Mouse (Mus musculus) ES-E14 (cell line): Measurements from ENCODE around the gene Ptgfr. TPM values are rescaled to one million over a fixed set of nuclear protein-coding genes. Genes with fewer than 3 reads are reported as not detected.

Source experiments
- DNase-seq: peaks from one replicate; pipeline ENCODE4 v3.0.0-alpha.2; 2013; ENCODE audit warnings: low read depth, low spot score
- H3K27ac ChIP-seq: 2 replicates; pipeline ENCODE4 v1.5.1; 2012; ENCODE audit warnings: low read depth, mild to moderate bottlenecking, low read length, moderate library complexity, mixed read lengths; ENCODE audit not compliant: poor library complexity, insufficient read depth, severe bottlenecking
- H3K36me3 ChIP-seq: 2 replicates; pipeline ENCODE4 v1.6.1; 2012; ENCODE audit warnings: mild to moderate bottlenecking, low read length, moderate library complexity, mixed read lengths; ENCODE audit not compliant: control insufficient read depth, poor library complexity, insufficient read depth, severe bottlenecking
- H3K4me1 ChIP-seq, 2 experiments: fragments of 150-350 bp in 1 of 2; sonication (generic) in 1 of 2; 2 replicates each; pipeline ENCODE4 v1.6.1; 2012; ENCODE audit warnings: low read length in 2 of 2, mild to moderate bottlenecking in 1 of 2, mixed read lengths in 1 of 2; ENCODE audit not compliant: control insufficient read depth in 2 of 2, insufficient read depth in 2 of 2, poor library complexity in 1 of 2
- H3K4me3 ChIP-seq, 2 experiments: fragments of 150-350 bp in 1 of 2; sonication (generic) in 1 of 2; 2 replicates each; pipeline ENCODE4 v1.5.1; 2012; ENCODE audit warnings: low read length in 2 of 2, low read depth in 1 of 2, mild to moderate bottlenecking in 1 of 2, mixed read lengths in 1 of 2; ENCODE audit not compliant: insufficient read depth in 1 of 2, poor library complexity in 1 of 2, severe bottlenecking in 1 of 2
- H3K9ac ChIP-seq: 2 replicates; pipeline ENCODE4 v1.6.1; 2012; ENCODE audit warnings: low read depth, mild to moderate bottlenecking, low read length, mixed read lengths; ENCODE audit not compliant: poor library complexity, insufficient read depth, severe bottlenecking
- H3K9me3 ChIP-seq: fragments of 150-350 bp; sonication (generic); 2 replicates; pipeline ENCODE4 v1.6.1; 2012; ENCODE audit warnings: low read depth, mild to moderate bottlenecking, low read length; ENCODE audit not compliant: control insufficient read depth, insufficient read depth
- CHD2 ChIP-seq: IDR thresholded peaks from 2 replicates; pipeline ENCODE4 v1.6.1; 2014; ENCODE audit warnings: mild to moderate bottlenecking, low read depth, low read length, inconsistent platforms
- HCFC1 ChIP-seq: IDR thresholded peaks from 2 replicates; pipeline ENCODE4 v1.6.1; 2012; ENCODE audit warnings: low read length, inconsistent platforms, borderline replicate concordance; ENCODE audit not compliant: insufficient read depth
- MAFK ChIP-seq: IDR thresholded peaks from 2 replicates; pipeline ENCODE4 v1.6.1; 2014; ENCODE audit warnings: mild to moderate bottlenecking, low read depth, low read length, inconsistent platforms; ENCODE audit not compliant: insufficient read depth
- ZC3H11A ChIP-seq: IDR thresholded peaks from 2 replicates; pipeline ENCODE4 v1.6.1; 2012; ENCODE audit warnings: low read depth, mild to moderate bottlenecking, inconsistent platforms, low read length, borderline replicate concordance
- ZNF384 ChIP-seq: IDR thresholded peaks from 2 replicates; pipeline ENCODE4 v1.6.1; 2012; ENCODE audit warnings: low read depth, low read length, inconsistent platforms
- in situ Hi-C, 2 experiments: fragments of 600-800 bp; cut with MboI; formaldehyde crosslinking; loops; one replicate each; pipeline ENCODE4 v1.15.1; 2025; ENCODE audit warnings: low sequenced_read_pairs in 2 of 2, inconsistent platforms in 1 of 2; ENCODE audit not compliant: unreplicated experiment in 2 of 2
- total RNA-seq: library from RNA; depleted of rRNA; stranded (reverse); fragments of 300-350 nt; gene quantifications from 2 replicates; pipeline ENCODE4 v1.2.3, GENCODE M21; 2012

Gene Ptgfr
- total RNA-seq, 1 experiment = 0.04 TPM

DNA sequence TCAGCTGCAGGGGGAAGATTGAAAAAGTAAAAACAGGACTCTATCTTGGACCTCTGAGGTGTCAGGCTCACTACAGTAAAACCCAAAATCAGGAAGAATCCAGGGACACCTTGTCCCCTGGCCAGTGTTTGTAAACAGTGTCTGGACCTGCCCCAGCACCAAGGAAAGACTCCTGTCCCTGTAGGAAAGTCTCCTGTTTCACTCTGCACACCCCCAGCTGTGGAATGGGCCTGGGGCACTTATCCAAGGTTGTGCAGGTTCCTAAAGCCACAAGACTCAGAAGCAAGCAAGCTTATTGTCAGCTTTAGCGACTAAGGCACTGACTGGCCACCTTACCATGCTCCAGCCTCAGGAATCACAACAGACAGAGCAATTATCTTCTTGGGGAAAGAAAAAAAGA lies 13.2 kb upstream of the Ptgfr start:
- in situ Hi-C loops = no loop called here
- Histone ChIP-seq H3K4me3 (no peak overlapping the region), H3K36me3 (no peaks in the 10 kb centered on the region), H3K9ac (no peak overlapping the region), H3K9me3 (no peaks in the 10 kb centered on the region), H3K4me1 (no peaks in the 10 kb centered on the region), H3K27ac (no peak overlapping the region)
- no peak for TF ChIP-seq ZC3H11A
- TF ChIP-seq HCFC1 = no peak
- no peak for TF ChIP-seq MAFK
- TF ChIP-seq ZNF384 = no peak
- TF ChIP-seq CHD2 = no peak
- no peak for DNase-seq

- H3K4me3 ChIP-seq = no peak overlapping the region
- in situ Hi-C loops = no loop called here
- TF ChIP-seq MAFK (no peak), CHD2 (no peak), ZC3H11A (no peak), HCFC1 (no peak), ZNF384 (no peak)
These were observed 8.9 kb upstream of the Ptgfr start for GRCm38 (mm10) chr3:151846292-151846691.

GRCm38 (mm10) chr3:151844361-151845154 lies 7.1 kb upstream of the Ptgfr start:
- DNase-seq = no peak
- Histone ChIP-seq H3K4me1 (no peaks in the 10 kb centered on the region), H3K9ac (no peak overlapping the region), H3K36me3 (no peaks in the 10 kb centered on the region), H3K27ac (no peak overlapping the region), H3K4me3 (no peak overlapping the region), H3K9me3 (no peaks in the 10 kb centered on the region)
- no peak for TF ChIP-seq HCFC1
- no peak for TF ChIP-seq ZC3H11A
- no peak for TF ChIP-seq CHD2
- TF ChIP-seq MAFK = no peak
- in situ Hi-C loops = no loop called here

More at GRCm38 (mm10) chr3:151846292-151846691, 8.9 kb upstream of the Ptgfr start:
- H3K4me1 ChIP-seq = no peaks in the 10 kb centered on the region
- H3K36me3 ChIP-seq = no peaks in the 10 kb centered on the region
- H3K9me3 ChIP-seq = no peaks in the 10 kb centered on the region
- no peak overlapping the region for H3K27ac ChIP-seq
- no peak overlapping the region for H3K9ac ChIP-seq
- no peak for DNase-seq

DNA sequence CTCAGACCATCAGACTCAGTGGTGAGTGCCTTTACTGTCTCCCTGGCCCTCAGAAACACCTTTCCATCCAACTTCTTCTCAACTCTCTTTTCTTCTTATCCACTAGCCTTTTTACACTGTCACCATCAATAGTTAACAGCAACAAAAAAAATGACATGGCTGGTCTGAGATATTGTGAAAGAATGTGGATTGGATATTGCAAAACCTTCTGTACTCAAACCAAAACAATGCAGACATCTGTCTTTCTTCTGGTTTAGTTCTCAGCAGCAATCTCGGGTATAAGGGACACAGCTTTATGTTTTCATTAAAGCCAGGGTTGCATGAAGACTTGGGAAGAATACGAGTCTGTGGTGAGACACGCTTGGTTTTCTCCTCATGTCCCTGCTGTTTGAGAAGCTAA lies 3.3 kb upstream of the Ptgfr start:
- no peak for TF ChIP-seq CHD2
- TF ChIP-seq ZC3H11A = no peak
- no peak for TF ChIP-seq ZNF384
- TF ChIP-seq MAFK = no peak
- TF ChIP-seq HCFC1 = no peak

GRCm38 (mm10) chr3:151838372-151838771 lies 942 bp upstream of the Ptgfr start:
- Histone ChIP-seq H3K36me3 (no peaks in the 10 kb centered on the region), H3K9me3 (no peaks in the 10 kb centered on the region), H3K4me1 (no peaks in the 10 kb centered on the region), H3K27ac (no peak overlapping the region), H3K9ac (no peak overlapping the region), H3K4me3 (no peak overlapping the region)
- DNase-seq = no peak
- TF ChIP-seq HCFC1 (no peak), CHD2 (no peak), MAFK (no peak), ZNF384 (no peak), ZC3H11A (no peak)
- in situ Hi-C loops = no loop called here

More for the DNA sequence above, 3.3 kb upstream of the Ptgfr start:
- Histone ChIP-seq H3K4me1 (no peaks in the 10 kb centered on the region), H3K4me3 (no peak overlapping the region), H3K27ac (no peak overlapping the region), H3K9me3 (no peaks in the 10 kb centered on the region), H3K36me3 (no peaks in the 10 kb centered on the region), H3K9ac (no peak overlapping the region)
- no peak for DNase-seq
- in situ Hi-C loops = no loop called here
